Mouse (Mus musculus) midbrain, embryonic 10.5 days (tissue): ENCODE measurements around the gene Med21. TPM values are rescaled to one million over a fixed set of nuclear protein-coding genes. Genes with fewer than 3 reads are reported as not detected.

Experiments used
- DNase-seq: peaks from one replicate; pipeline ENCODE4 v3.0.0-alpha.2; 2017; ENCODE audit warnings: low spot score
- H3K27ac ChIP-seq: fragments of 300-500 bp; sonication (generic); replicated peaks from 2 replicates; pipeline ENCODE4 v1.5.1; 2016; ENCODE audit warnings: mild to moderate bottlenecking
- H3K27me3 ChIP-seq: fragments of 300-500 bp; sonication (generic); 2 replicates; pipeline ENCODE4 v1.6.1; 2016; ENCODE audit warnings: low read depth, mild to moderate bottlenecking; ENCODE audit not compliant: poor library complexity, severe bottlenecking
- H3K36me3 ChIP-seq: fragments of 300-500 bp; sonication (generic); 2 replicates; pipeline ENCODE4 v1.6.1; 2016; ENCODE audit warnings: mild to moderate bottlenecking, moderate library complexity
- H3K4me1 ChIP-seq: fragments of 300-500 bp; sonication (generic); 2 replicates; pipeline ENCODE4 v1.6.1; 2016
- H3K4me3 ChIP-seq: fragments of 300-500 bp; sonication (generic); 2 replicates; pipeline ENCODE4 v1.5.1; 2016; ENCODE audit warnings: mild to moderate bottlenecking, moderate library complexity
- H3K9me3 ChIP-seq: fragments of 300-500 bp; sonication (generic); replicated peaks from 2 replicates; pipeline ENCODE4 v1.6.1; 2016; ENCODE audit warnings: mild to moderate bottlenecking
- WGBS: fragments of 180-500 bp; shearing (Covaris S2); methylation state at CpG from one replicate; pipeline ENCODE4 v1.1.7; 2016; 5-methylcytosine and 5-hydroxymethylcytosine counted together
- polyA plus RNA-seq: library from polyadenylated mRNA; unstranded; fragments of >200 nt; fragmentation: Nextera tagmentation; extraction: Ambion mirVana; gene quantifications from 2 replicates; pipeline ENCODE4 v1.2.1, GENCODE M21; 2016

The Med21 gene
- polyA plus RNA-seq, 1 experiment from 2014 or later = 135 TPM

DNA sequence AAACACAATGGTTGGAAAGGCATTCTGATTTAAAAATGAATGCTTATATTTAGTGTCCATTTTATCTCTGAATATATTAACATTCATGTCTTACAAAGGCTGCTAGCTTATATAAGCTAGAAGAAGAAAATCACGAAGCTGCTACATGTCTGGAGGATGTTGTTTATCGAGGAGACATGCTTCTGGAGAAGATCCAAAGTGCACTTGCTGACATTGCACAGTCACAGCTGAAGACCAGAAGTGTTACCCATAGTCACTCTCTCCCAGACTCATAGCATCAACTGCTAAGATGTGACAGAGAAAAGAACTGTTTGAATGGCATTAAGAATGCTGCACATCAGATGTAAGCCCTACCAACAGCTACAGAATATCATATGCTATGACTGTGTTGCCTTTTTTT is 7.7 kb downstream of the Med21 start:
- Histone ChIP-seq H3K4me3 (no peak overlapping the region), H3K36me3 (peaks cover 34% of the 10 kb centered on the region), H3K9me3 (no peaks in the 10 kb centered on the region), H3K27ac (no peak overlapping the region), H3K4me1 (no peaks in the 10 kb centered on the region), H3K27me3 (no peaks in the 10 kb centered on the region)
- WGBS = 90% methylated on average over 2 of the region's 2 CpGs
- DNase-seq = no peak

DNA sequence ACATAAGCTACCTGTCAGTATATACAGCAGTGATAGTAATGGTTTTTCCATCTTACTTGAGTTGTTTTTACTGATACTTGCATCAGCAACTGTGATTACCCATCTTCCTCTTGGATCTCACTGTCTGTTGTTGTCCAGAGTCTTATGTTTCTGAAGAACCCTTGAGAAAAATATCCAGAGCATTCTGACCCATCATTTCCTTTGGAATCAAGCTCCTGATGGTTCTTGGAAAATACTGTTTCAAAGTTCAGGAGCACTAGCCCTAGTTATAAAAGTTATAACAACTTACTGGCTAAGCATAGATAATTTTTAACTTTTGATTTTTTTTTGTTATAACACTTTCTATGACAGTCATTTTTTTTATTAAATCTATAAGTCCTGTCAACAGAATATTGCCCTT is 9.1 kb downstream of the Med21 start:
- Histone ChIP-seq H3K4me3 (no peak overlapping the region), H3K4me1 (no peaks in the 10 kb centered on the region), H3K27me3 (no peaks in the 10 kb centered on the region), H3K27ac (no peak overlapping the region), H3K9me3 (no peaks in the 10 kb centered on the region), H3K36me3 (peaks cover 34% of the 10 kb centered on the region)
- no peak for DNase-seq

DNA sequence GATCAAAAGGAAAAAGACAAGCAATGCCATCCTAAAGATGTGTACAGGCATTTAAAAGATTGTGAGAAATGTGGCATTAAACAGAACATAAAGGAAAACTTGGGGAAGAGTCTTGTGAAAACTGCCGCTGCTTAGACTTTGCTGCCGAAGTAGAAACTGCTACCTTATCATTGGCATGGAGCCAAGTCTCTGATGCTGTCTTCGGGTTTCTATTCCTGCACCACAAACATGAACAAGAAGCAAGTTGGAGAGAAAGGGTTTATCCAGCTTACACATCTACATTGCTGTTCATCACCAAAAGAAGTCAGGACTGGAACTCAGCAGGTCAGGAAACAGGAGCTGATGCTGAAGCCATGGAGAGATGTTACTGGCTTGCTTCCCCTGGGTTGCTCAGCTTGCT is 10.8 kb downstream of the Med21 start:
- Histone ChIP-seq H3K27ac (no peak overlapping the region), H3K9me3 (no peaks in the 10 kb centered on the region), H3K36me3 (peaks cover 31% of the 10 kb centered on the region), H3K4me1 (no peaks in the 10 kb centered on the region), H3K27me3 (no peaks in the 10 kb centered on the region), H3K4me3 (no peak overlapping the region)
- no peak for DNase-seq
- WGBS = 90% methylated on average over 3 of the region's 3 CpGs

DNA sequence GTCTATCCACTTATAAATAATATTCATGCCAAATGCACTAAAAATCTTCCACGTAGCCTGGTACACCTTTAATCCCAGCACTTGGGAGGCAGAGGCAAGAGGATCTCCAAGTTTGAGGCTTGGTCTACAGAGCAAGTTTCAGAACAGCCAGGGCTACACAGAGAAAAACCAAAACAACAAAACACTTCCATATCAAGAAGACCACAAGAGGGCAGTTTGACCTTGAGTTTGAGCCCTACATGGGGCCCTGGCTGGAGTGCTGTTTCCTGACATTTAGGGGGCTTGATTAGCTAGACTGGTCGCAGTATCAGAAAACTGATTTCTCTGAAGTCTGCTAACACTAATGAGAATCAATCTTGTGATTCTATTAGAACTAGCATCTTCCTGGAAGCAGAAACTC is 18.2 kb downstream of the Med21 start:
- H3K4me3 ChIP-seq = no peak overlapping the region
- no peaks in the 10 kb centered on the region for H3K27me3 ChIP-seq
- WGBS = 80% methylated on average over 2 of the region's 2 CpGs
- no peaks in the 10 kb centered on the region for H3K4me1 ChIP-seq
- DNase-seq = no peak
- H3K36me3 ChIP-seq = no peaks in the 10 kb centered on the region
- no peak overlapping the region for H3K27ac ChIP-seq
- no peaks in the 10 kb centered on the region for H3K9me3 ChIP-seq

DNA sequence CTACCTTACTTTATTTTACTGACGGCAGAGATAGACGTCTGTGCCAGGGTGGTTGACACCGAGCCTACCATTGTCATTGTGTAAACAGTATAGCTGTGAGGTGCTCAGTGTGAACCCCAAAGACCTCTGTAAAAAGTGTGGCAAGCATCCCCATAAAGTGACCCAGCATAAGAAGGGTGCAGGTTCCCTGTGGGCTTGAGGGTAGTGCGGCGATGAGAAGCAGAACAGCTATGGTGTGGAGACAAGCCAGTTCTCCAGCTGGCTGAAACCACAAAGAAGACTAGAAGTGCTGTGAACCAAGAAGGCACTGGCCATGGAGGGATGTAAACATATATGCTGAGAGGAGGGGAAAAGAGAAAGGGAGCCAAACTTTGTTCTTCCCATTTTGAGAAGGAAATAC is 19.3 kb downstream of the Med21 start:
- H3K27ac ChIP-seq = no peak overlapping the region
- DNase-seq = no peak
- 88% methylated on average over 5 of the region's 5 CpGs for WGBS
- no peak overlapping the region for H3K4me3 ChIP-seq
- no peaks in the 10 kb centered on the region for H3K9me3 ChIP-seq
- H3K27me3 ChIP-seq = no peaks in the 10 kb centered on the region
- no peaks in the 10 kb centered on the region for H3K36me3 ChIP-seq
- H3K4me1 ChIP-seq = no peaks in the 10 kb centered on the region

DNA sequence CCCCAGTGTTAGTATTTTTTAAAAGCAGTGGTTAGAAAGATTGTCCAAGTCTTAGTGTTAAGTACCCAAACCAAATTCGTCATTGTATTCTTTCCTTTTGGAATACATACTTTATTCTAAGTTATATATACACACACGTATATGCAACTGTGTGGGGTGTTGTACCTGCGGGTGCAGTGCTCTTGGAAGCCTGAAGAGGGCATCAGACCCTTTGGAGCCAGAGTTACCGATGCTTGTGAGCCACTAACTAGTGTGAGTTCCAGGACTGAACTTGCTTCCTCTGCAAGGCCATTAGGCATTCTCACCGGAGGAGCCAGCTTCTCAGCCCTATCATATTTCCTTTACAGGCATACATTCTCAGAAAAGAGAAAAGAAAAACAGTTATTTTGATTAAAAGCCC is 20.3 kb downstream of the Med21 start:
- Histone ChIP-seq H3K27me3 (no peaks in the 10 kb centered on the region), H3K36me3 (no peaks in the 10 kb centered on the region), H3K4me1 (no peaks in the 10 kb centered on the region), H3K9me3 (no peaks in the 10 kb centered on the region), H3K4me3 (no peak overlapping the region), H3K27ac (no peak overlapping the region)
- 42% methylated on average over 5 of the region's 5 CpGs for WGBS
- no peak for DNase-seq

DNA sequence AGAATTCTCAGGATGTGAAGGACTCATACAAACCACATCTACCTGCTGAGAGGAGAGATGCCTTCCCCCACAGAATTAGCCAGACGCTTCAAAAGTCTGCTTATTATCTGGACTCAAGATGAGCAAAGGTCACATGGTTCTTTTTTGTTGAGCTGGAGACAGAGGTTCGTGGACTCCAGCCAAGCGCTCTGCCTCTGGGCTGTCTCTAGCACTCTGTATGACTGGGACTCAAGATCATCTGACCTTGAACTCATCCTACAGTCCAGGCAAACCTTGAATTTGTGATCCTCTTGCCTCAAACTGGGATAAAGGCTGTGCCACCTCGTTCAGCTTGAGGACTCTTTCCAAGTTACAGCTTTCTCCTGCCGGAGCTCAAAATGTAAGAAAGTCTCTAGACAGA is 21.8 kb downstream of the Med21 start:
- Histone ChIP-seq H3K27me3 (no peaks in the 10 kb centered on the region), H3K4me3 (no peak overlapping the region), H3K9me3 (no peaks in the 10 kb centered on the region), H3K36me3 (no peaks in the 10 kb centered on the region), H3K4me1 (no peaks in the 10 kb centered on the region), H3K27ac (no peak overlapping the region)
- WGBS = 77% methylated on average over 5 of the region's 5 CpGs
- no peak for DNase-seq

DNA sequence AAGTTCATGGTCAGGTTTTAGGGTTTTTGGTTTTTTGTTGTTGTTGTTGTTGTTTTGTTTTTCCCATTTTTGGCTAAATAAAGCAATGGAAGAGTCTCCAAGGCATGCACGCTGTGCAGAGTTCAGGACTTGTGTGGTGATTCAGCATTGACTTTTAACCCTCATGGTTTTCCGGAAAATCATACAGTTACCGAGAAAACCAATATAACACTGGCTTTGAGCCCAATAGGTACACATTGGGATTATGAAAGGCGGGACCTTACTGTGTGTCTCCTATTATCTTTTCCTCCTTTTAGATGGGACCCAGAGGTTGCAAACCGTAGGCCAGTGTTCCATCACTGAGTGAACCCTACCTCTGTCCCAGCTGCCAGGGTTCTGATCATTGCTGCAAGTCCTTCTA is 22.6 kb downstream of the Med21 start:
- no peaks in the 10 kb centered on the region for H3K4me1 ChIP-seq
- no peak overlapping the region for H3K27ac ChIP-seq
- DNase-seq = no peak
- H3K27me3 ChIP-seq = no peaks in the 10 kb centered on the region
- no peaks in the 10 kb centered on the region for H3K9me3 ChIP-seq
- H3K4me3 ChIP-seq = no peak overlapping the region
- no peaks in the 10 kb centered on the region for H3K36me3 ChIP-seq
- 94% methylated on average over 5 of the region's 5 CpGs for WGBS

DNA sequence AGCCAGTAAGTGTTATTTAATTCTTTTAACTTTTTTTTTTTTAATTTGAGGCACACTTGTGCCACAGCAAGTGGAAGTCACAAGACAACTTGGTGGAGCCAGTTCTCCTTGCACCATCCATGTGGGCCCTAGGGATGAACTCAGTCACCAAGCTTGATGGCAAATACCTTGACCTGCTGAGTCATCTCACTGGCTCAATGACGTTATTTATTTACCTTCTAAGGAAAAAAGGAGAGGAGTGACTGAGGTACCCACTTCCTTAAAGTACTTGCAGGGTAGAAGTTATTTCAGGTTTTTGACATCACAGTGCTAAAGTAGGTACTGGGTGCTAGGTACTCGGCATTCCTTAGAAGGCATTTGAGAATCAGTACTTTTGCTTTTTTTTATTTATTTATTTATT is 23.1 kb downstream of the Med21 start:
- no peak for DNase-seq
- Histone ChIP-seq H3K9me3 (peaks cover 4% of the 10 kb centered on the region; the same call in 1 of the 2 replicates), H3K4me1 (no peaks in the 10 kb centered on the region), H3K4me3 (no peak overlapping the region), H3K36me3 (no peaks in the 10 kb centered on the region), H3K27ac (no peak overlapping the region), H3K27me3 (no peaks in the 10 kb centered on the region)
- WGBS = 84% methylated on average over 2 of the region's 2 CpGs

DNA sequence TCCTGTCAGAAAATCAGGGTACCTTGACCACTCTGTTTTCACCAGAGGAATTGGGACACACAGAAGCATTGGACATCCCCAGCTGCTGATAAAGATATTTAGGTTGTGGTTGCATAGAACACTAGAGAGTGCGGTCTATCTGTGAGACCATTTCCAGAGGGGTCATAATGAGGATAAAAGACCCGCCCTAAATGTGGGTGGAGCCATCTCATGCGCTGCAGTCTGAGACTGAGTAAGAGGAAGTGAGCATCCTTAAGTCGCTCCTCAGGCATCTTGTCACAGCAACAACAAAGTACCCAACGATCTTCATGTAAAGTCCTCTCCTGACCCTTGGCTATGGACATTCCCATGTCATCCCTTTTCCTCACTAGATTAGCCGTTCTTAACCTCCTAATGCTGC is 24.5 kb downstream of the Med21 start:
- WGBS = 81% methylated on average over 6 of the region's 6 CpGs
- no peak overlapping the region for H3K4me3 ChIP-seq
- H3K4me1 ChIP-seq = no peaks in the 10 kb centered on the region
- no peaks in the 10 kb centered on the region for H3K27me3 ChIP-seq
- peaks cover 6% of the 10 kb centered on the region; the same call in 1 of the 2 replicates for H3K9me3 ChIP-seq
- H3K36me3 ChIP-seq = no peaks in the 10 kb centered on the region
- DNase-seq = no peak
- H3K27ac ChIP-seq = no peak overlapping the region

DNA sequence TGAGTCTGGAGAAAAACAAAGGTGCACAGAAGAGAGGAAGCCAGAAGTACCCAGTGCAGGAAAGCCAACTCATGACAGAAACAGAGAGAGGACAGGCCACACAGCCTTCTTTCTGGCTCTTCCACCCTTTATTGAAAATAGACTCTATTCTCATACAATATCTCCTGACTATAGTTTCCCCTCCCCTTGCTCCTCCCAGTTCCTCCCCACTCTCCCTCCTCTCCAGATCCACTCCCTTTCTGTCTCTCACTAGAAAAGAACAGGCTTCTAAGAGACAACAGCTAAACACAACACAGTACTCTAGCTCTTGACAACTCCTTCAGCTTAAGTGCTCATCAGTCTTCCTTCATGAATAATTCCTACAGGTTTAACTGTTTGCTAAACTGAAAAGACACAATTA is 26.3 kb downstream of the Med21 start:
- Histone ChIP-seq H3K4me1 (no peaks in the 10 kb centered on the region), H3K4me3 (no peak overlapping the region), H3K36me3 (no peaks in the 10 kb centered on the region), H3K27me3 (no peaks in the 10 kb centered on the region), H3K27ac (no peak overlapping the region), H3K9me3 (peaks cover 6% of the 10 kb centered on the region; the same call in 1 of the 2 replicates)
- DNase-seq = no peak

DNA sequence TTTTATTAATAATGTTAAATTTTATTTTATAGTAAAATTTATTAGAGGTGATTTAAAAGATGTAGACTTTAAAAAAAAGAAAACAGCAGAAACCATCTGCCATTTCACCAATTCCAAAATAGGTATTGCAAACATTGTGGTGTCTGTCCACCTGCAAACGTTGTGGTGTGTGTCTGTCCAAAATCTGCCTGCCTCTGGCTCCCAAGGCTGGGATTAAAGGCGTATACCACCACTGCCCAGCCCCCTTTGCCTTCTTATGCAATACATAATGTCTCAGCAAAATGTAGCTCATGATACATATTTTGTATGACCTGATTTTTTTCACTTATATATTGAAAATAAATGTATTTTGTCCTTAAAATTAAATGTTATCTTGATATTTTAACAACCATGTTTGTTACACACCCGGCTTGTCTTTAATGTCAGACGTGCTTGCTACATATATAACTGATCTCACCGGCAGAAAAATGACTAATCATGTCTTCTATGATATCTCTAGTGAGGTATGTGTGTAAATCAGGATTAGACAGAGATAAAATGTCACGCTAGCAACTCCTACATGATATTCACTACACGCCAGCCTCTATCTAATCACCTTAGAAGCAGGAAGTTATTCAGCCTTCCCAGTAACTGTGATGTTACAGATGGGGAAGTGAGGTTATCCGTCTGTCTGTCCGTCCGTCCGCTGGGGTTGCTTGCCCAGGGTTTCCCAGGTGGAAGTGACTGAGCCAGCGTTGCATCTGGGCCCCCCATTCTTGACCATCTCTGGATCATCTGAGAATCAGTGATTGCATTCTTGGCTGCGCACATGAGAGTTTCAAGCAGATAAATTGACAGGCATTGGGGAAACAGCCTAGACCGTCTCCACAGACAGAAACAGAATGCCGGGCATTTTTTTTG is 28.9 kb downstream of the Med21 start:
- H3K27me3 ChIP-seq = no peaks in the 10 kb centered on the region
- H3K9me3 ChIP-seq = peaks cover 6% of the 10 kb centered on the region; the same call in 1 of the 2 replicates
- no peak for DNase-seq
- H3K4me1 ChIP-seq = no peaks in the 10 kb centered on the region
- no peaks in the 10 kb centered on the region for H3K36me3 ChIP-seq
- 90% methylated on average over 15 of the region's 15 CpGs for WGBS
- no peak overlapping the region for H3K27ac ChIP-seq
- no peak overlapping the region for H3K4me3 ChIP-seq

DNA sequence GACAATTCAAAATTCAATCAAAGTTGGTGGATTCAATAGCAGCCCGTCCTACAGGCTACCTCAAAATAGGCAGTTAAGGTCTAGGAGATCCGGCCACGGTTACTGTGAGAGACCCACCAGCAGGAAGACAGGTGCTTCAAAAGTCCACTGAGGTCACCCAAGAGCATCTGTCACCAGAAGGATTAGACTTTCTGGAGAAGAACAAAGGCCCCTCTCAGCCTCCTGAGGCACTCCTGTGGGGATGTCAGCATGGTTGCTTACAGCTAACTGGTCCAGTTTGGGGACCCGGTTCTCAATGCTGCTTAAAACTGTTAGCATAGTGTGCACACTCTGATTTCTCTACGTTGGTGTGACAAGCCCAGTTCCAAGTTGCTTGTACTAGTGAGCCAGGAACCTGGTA is 29.8 kb downstream of the Med21 start:
- 67% methylated on average over 5 of the region's 5 CpGs for WGBS
- no peak overlapping the region for H3K27ac ChIP-seq
- H3K36me3 ChIP-seq = no peaks in the 10 kb centered on the region
- H3K27me3 ChIP-seq = no peaks in the 10 kb centered on the region
- no peak overlapping the region for H3K4me3 ChIP-seq
- no peak for DNase-seq
- H3K9me3 ChIP-seq = peaks cover 6% of the 10 kb centered on the region; the same call in 1 of the 2 replicates
- H3K4me1 ChIP-seq = no peaks in the 10 kb centered on the region
